Mouse (Mus musculus) forebrain, embryonic 14.5 days (tissue): ENCODE measurements at regions not wholly inside any gene's neighbourhood (a gene's known extent, or its start where the extent isn't known, plus 50 kb on each side); places are given as distances from the start of the nearest gene placed in this dataset.
A peak's percentile ranks its signal among the peaks of the same experiment; 100 is the strongest.

ENCODE experiments used
- ATAC-seq: fragments of 200-750 bp; cut with Nextera tagmentation; 2 replicates; pipeline ENCODE4 v1.8.0; 2017; ENCODE audit warnings: mild to moderate bottlenecking, moderate library complexity
- DNase-seq: peaks from one replicate; pipeline ENCODE4 v3.0.0-alpha.2; 2015; ENCODE audit warnings: low spot score
- H3K27ac ChIP-seq: fragments of 300-500 bp; sonication (generic); 2 replicates; pipeline ENCODE4 v1.5.1; 2014; ENCODE audit warnings: low read depth, mild to moderate bottlenecking, control low read depth, low read length, moderate library complexity
- H3K27me3 ChIP-seq: fragments of 300-500 bp; sonication (generic); replicated peaks from 2 replicates; pipeline ENCODE4 v1.6.1; 2014; ENCODE audit warnings: low read length, control low read depth, mixed read lengths; ENCODE audit not compliant: control insufficient read depth, insufficient read depth
- H3K36me3 ChIP-seq: fragments of 300-500 bp; sonication (generic); 2 replicates; pipeline ENCODE4 v1.6.1; 2014; ENCODE audit warnings: low read length, control low read depth; ENCODE audit not compliant: control insufficient read depth, insufficient read depth
- H3K4me1 ChIP-seq: fragments of 300-500 bp; sonication (generic); 2 replicates; pipeline ENCODE4 v1.6.1; 2014; ENCODE audit warnings: antibody characterized with exemption, low read length, control low read depth; ENCODE audit not compliant: control insufficient read depth, insufficient read depth
- H3K4me2 ChIP-seq: fragments of 300-500 bp; sonication (generic); 2 replicates; pipeline ENCODE4 v1.6.1; 2014; ENCODE audit warnings: mild to moderate bottlenecking, control low read depth, low read length
- H3K4me3 ChIP-seq: fragments of 300-500 bp; sonication (generic); 2 replicates; pipeline ENCODE4 v1.5.1; 2014; ENCODE audit warnings: low read depth, low read length, control low read depth
- H3K9ac ChIP-seq: fragments of 300-500 bp; sonication (generic); 2 replicates; pipeline ENCODE4 v1.6.1; 2014; ENCODE audit warnings: mild to moderate bottlenecking, low read length, control low read depth, moderate library complexity
- H3K9me3 ChIP-seq: fragments of 300-500 bp; sonication (generic); replicated peaks from 2 replicates; pipeline ENCODE4 v1.6.1; 2016; ENCODE audit warnings: low read length, control low read depth, mixed read lengths; ENCODE audit not compliant: control insufficient read depth
- WGBS: fragments of 180-500 bp; shearing (Covaris S2); extraction: QIAGEN DNeasy Blood & Tissue Kit; methylation state at CpG from one replicate; pipeline ENCODE4 v1.1.7; 2014; 5-methylcytosine and 5-hydroxymethylcytosine counted together

GRCm38 (mm10) chr9:120868330-120868729 lies 60.7 kb upstream of the Ctnnb1 start:
- no peaks in the 10 kb centered on the region for H3K9me3 ChIP-seq
- H3K9ac ChIP-seq, result no peak overlapping the region
- peaks cover 57% of the 10 kb centered on the region for H3K4me1 ChIP-seq
- DNase-seq (no peak), ATAC-seq (no peak)
- H3K27ac ChIP-seq, result peak overlapping the region; percentile 95; the same call in 1 of the 2 replicates
- H3K4me3 ChIP-seq, result no peak overlapping the region
- H3K36me3 ChIP-seq, result no peaks in the 10 kb centered on the region
- H3K4me2 ChIP-seq, result no peak overlapping the region
- H3K27me3 ChIP-seq, result no peaks in the 10 kb centered on the region
- WGBS, result 93% methylated on average over 4 of the region's 4 CpGs

GRCm38 (mm10) chr9:120869432-120870081 lies 59.5 kb upstream of the Ctnnb1 start:
- DNase-seq (peak; percentile 95), ATAC-seq (peak; percentile 89)
- no peaks in the 10 kb centered on the region for H3K27me3 ChIP-seq
- no peaks in the 10 kb centered on the region for H3K36me3 ChIP-seq
- peak overlapping the region; percentile 95 for H3K27ac ChIP-seq
- peak overlapping the region; percentile 42 for H3K9ac ChIP-seq
- peak overlapping the region; percentile 41 for H3K4me2 ChIP-seq
- no peak overlapping the region for H3K4me3 ChIP-seq
- H3K4me1 ChIP-seq, result peaks cover 57% of the 10 kb centered on the region
- H3K9me3 ChIP-seq, result no peaks in the 10 kb centered on the region
- WGBS, result 5% methylated on average over 19 of the region's 19 CpGs

GRCm38 (mm10) chr9:120873293-120873692 lies 55.7 kb upstream of the Ctnnb1 start:
- 95% methylated on average over 3 of the region's 3 CpGs for WGBS

GRCm38 (mm10) chr9:120874416-120874976 lies 54.5 kb upstream of the Ctnnb1 start:
- ATAC-seq, result no peak
- Histone ChIP-seq H3K9ac (no peak overlapping the region), H3K4me2 (no peak overlapping the region), H3K36me3 (no peaks in the 10 kb centered on the region), H3K27me3 (no peaks in the 10 kb centered on the region), H3K27ac (no peak overlapping the region), H3K4me1 (peaks cover 23% of the 10 kb centered on the region), H3K9me3 (no peaks in the 10 kb centered on the region), H3K4me3 (no peak overlapping the region)
- 97% methylated on average over 5 of the region's 5 CpGs for WGBS
- DNase-seq, result no peak

More at GRCm38 (mm10) chr9:120873293-120873692, 55.7 kb upstream of the Ctnnb1 start:
- Histone ChIP-seq H3K4me1 (peaks cover 34% of the 10 kb centered on the region), H3K36me3 (no peaks in the 10 kb centered on the region), H3K4me2 (no peak overlapping the region), H3K9me3 (no peaks in the 10 kb centered on the region), H3K9ac (no peak overlapping the region), H3K27ac (no peak overlapping the region), H3K4me3 (no peak overlapping the region), H3K27me3 (no peaks in the 10 kb centered on the region)
- DNase-seq (no peak), ATAC-seq (no peak)

- DNase-seq, result no peak
- Histone ChIP-seq H3K4me1 (peaks cover 5% of the 10 kb centered on the region), H3K4me2 (no peak overlapping the region), H3K9me3 (no peaks in the 10 kb centered on the region), H3K27me3 (no peaks in the 10 kb centered on the region), H3K9ac (no peak overlapping the region), H3K36me3 (no peaks in the 10 kb centered on the region), H3K27ac (no peak overlapping the region), H3K4me3 (no peak overlapping the region)
- 0 out of 2 replicates have a peak, but pooled peaks have one; percentile 15 for ATAC-seq
- 85% methylated on average over 2 of the region's 2 CpGs for WGBS
Measured at GRCm38 (mm10) chr9:120877101-120877500, 51.9 kb upstream of the Ctnnb1 start.
